Comparison of ENCODE assay signal across 13 mouse cellular contexts in the genomic region with DNA sequence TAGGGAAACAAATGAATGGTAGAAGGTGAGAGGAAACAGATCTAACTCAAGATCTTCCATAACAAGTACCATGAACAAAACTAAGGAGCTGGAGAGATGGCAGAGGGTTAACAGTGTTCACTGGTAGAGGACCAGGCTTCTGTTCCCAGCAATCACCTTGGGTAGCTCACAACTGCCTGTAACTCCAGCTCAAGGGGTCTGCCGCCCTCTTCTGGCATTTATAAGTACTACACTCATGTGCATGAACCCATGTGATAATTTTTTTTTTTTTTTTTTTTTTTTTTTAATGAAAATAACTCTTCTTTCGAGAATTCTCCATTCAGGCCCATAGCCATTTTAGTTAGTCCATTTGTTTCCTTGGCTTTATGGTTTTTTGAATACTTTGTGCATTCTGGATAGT.
DNase-seq lines count a peak whose midpoint lies in the region; TF ChIP-seq lines count a peak whose summit lies in the region.
"Had no signal": no experiment of that assay in that cellular context is flagged by ENCODE, and none has a peak within 500 bp of the region (broad histone marks: within the 10 kb centered on the region; RNA-seq: fewer than 3 reads in every experiment).

No protein-coding gene starts in this region.

- intact Hi-C loops in left cerebral cortex, adult 2 months (cut with DNase I): loop anchor here (10.0 kb wide), 1 partner anchor 1081 kb away; no protein-coding TSS in a partner anchor
- intact Hi-C loops in left cerebral cortex, postnatal 14 days (cut with DNase I): no loop called here

- H3K9me3 ChIP-seq in ES-Bruce4 (replicated peaks; ENCODE audit: control insufficient read depth, insufficient read depth, low read length, poor library complexity, severe bottlenecking): no peaks in the 10 kb centered on the region
- H3K9me3 ChIP-seq: heart, embryonic 13.5 days; intestine, embryonic 15.5 days; lung, embryonic 15.5 days had no signal

- no peaks in the 10 kb centered on the region for H3K27me3 ChIP-seq in ES-Bruce4 (ENCODE audit: control insufficient read depth, insufficient read depth, low read length, poor library complexity, severe bottlenecking)
- H3K27me3 ChIP-seq: heart, embryonic 13.5 days; intestine, embryonic 15.5 days; lung, embryonic 15.5 days had no signal

- H3K4me3 ChIP-seq in left cerebral cortex, adult 2 months: no peak overlapping the region
- H3K4me3 ChIP-seq in ES-Bruce4 (ENCODE audit: low read depth, low read length): no peak overlapping the region
- H3K4me3 ChIP-seq: heart, embryonic 13.5 days; intestine, embryonic 15.5 days; lung, embryonic 15.5 days had no signal

- peak; percentile 35 for TF ChIP-seq CTCF in left cerebral cortex, adult 2 months (IDR thresholded peaks at IDR 0.05)
- TF ChIP-seq CTCF in ES-Bruce4 (IDR thresholded peaks at IDR 0.05; ENCODE audit: low read depth, low read length): peak; percentile 54

- no peaks in the 10 kb centered on the region for H3K4me1 ChIP-seq in ES-Bruce4 (ENCODE audit: control insufficient read depth, insufficient read depth, low read length)
- H3K4me1 ChIP-seq: heart, embryonic 13.5 days; intestine, embryonic 15.5 days; lung, embryonic 15.5 days had no signal

- no peak overlapping the region for H3K9ac ChIP-seq in ES-Bruce4 (ENCODE audit: low read depth, poor library complexity, severe bottlenecking)
- H3K9ac ChIP-seq: heart, embryonic 13.5 days; intestine, embryonic 15.5 days; lung, embryonic 15.5 days had no signal

- no peaks in the 10 kb centered on the region for H3K36me3 ChIP-seq in ES-Bruce4 (ENCODE audit: control insufficient read depth, insufficient read depth, low read length, poor library complexity, severe bottlenecking)
- H3K36me3 ChIP-seq: heart, embryonic 13.5 days; intestine, embryonic 15.5 days; lung, embryonic 15.5 days had no signal

- no peak for DNase-seq in left cerebral cortex, adult 2 months (ENCODE audit: extremely low spot score in 1 of 2, low spot score in 2 of 2)
- no peak for DNase-seq in left cerebral cortex, postnatal 14 days (ENCODE audit: low spot score in 2 of 2)
- peak; percentile 13 to 15 for DNase-seq in B cell, adult 2 months
- DNase-seq in induced T-regulatory cell, adult 2 months (ENCODE audit: low read depth): peak; percentile 33
- DNase-seq in right cerebral cortex, postnatal 10 days (ENCODE audit: low spot score in 2 of 2): no peak
- no peak for DNase-seq in urinary bladder, adult 18-20 months (ENCODE audit: low spot score in 2 of 2)
- DNase-seq: adrenal gland, adult 2 months; cerebellum, postnatal 36 days; right cerebral cortex, adult 18-20 months had no signal

- TF ChIP-seq POLR2A in ES-Bruce4 (IDR thresholded peaks at IDR 0.05; ENCODE audit: insufficient read depth, low read length): no peak

- H3K27ac ChIP-seq in left cerebral cortex, adult 2 months: no peak overlapping the region
- H3K27ac ChIP-seq in ES-Bruce4 (ENCODE audit: insufficient read depth, low read length): no peak overlapping the region
- H3K27ac ChIP-seq: heart, embryonic 13.5 days; intestine, embryonic 15.5 days; lung, embryonic 15.5 days had no signal

- no peak for TF ChIP-seq EP300 in ES-Bruce4 (IDR thresholded peaks at IDR 0.05; ENCODE audit: insufficient read depth, low read depth, low read length)

Comparison
In these comparisons a context has a peak if more than half of its experiments do, and no peak if none do; other contexts are left out.
1. DNase-seq: peak in B cell, adult 2 months (2 of 2) and induced T-regulatory cell, adult 2 months (single experiment); none in left cerebral cortex, adult 2 months (0 of 2), left cerebral cortex, postnatal 14 days (0 of 2), right cerebral cortex, postnatal 10 days (0 of 2) and urinary bladder, adult 18-20 months (0 of 2).